Mouse (Mus musculus) liver, embryonic 11.5 days (tissue): ENCODE measurements at regions not wholly inside any gene's neighbourhood (a gene's known extent, or its start where the extent isn't known, plus 50 kb on each side); places are given as distances from the start of the nearest gene placed in this dataset.

ENCODE experiments used
- ATAC-seq: fragments of 200-750 bp; cut with Nextera tagmentation; replicated peaks from 2 replicates; pipeline ENCODE4 v1.8.0; 2017; ENCODE audit warnings: moderate number of reproducible peaks, mild to moderate bottlenecking, moderate TSS enrichment, moderate library complexity; ENCODE audit not compliant: low FRiP score
- DNase-seq: peaks from one replicate; pipeline ENCODE4 v3.0.0-alpha.2; 2017; ENCODE audit warnings: low spot score
- H3K27ac ChIP-seq: fragments of 300-500 bp; sonication (generic); 2 replicates; pipeline ENCODE4 v1.5.1; 2014; ENCODE audit warnings: mild to moderate bottlenecking, low read depth, low read length, control low read depth
- H3K27me3 ChIP-seq: fragments of 300-500 bp; sonication (generic); replicated peaks from 2 replicates; pipeline ENCODE4 v1.6.1; 2014; ENCODE audit warnings: low read length, mixed read lengths; ENCODE audit not compliant: control insufficient read depth, insufficient read depth
- H3K36me3 ChIP-seq: fragments of 300-500 bp; sonication (generic); 2 replicates; pipeline ENCODE4 v1.6.1; 2014; ENCODE audit warnings: mild to moderate bottlenecking, low read length, moderate library complexity, mixed read lengths; ENCODE audit not compliant: control insufficient read depth, insufficient read depth
- H3K4me1 ChIP-seq: fragments of 300-500 bp; sonication (generic); replicated peaks from 2 replicates; pipeline ENCODE4 v1.6.1; 2014; ENCODE audit warnings: low read length, mixed read lengths; ENCODE audit not compliant: control insufficient read depth, insufficient read depth
- H3K4me2 ChIP-seq: fragments of 300-500 bp; sonication (generic); 2 replicates; pipeline ENCODE4 v1.6.1; 2014; ENCODE audit warnings: mild to moderate bottlenecking, control low read depth, moderate library complexity
- H3K4me3 ChIP-seq: fragments of 300-500 bp; sonication (generic); 2 replicates; pipeline ENCODE4 v1.5.1; 2014; ENCODE audit warnings: low read depth, low read length, control low read depth
- H3K9ac ChIP-seq: fragments of 300-500 bp; sonication (generic); 2 replicates; pipeline ENCODE4 v1.6.1; 2014; ENCODE audit warnings: low read depth, low read length, control low read depth
- H3K9me3 ChIP-seq: fragments of 300-500 bp; sonication (generic); 2 replicates; pipeline ENCODE4 v1.6.1; 2016; ENCODE audit warnings: low read length, inconsistent platforms, mixed read lengths; ENCODE audit not compliant: control insufficient read depth
- WGBS: fragments of 180-500 bp; shearing (Covaris S2); extraction: QIAGEN DNeasy Blood & Tissue Kit; methylation state at CpG from one replicate; pipeline ENCODE4 v1.1.7; 2014; 5-methylcytosine and 5-hydroxymethylcytosine counted together

- Histone ChIP-seq H3K9me3 (no peaks in the 10 kb centered on the region), H3K4me1 (no peaks in the 10 kb centered on the region), H3K4me2 (no peak overlapping the region), H3K4me3 (no peak overlapping the region), H3K9ac (no peak overlapping the region), H3K27ac (no peak overlapping the region), H3K36me3 (no peaks in the 10 kb centered on the region), H3K27me3 (no peaks in the 10 kb centered on the region)
- WGBS, result 76% methylated on average over 3 of the region's 3 CpGs
- DNase-seq (no peak), ATAC-seq (no peak)
Measured at GRCm38 (mm10) chr10:118000591-118000990, 141.0 kb upstream of the Mdm1 start.

GRCm38 (mm10) chr10:118001501-118001900 lies 140.1 kb upstream of the Mdm1 start:
- 44% methylated on average over 4 of the region's 4 CpGs for WGBS

GRCm38 (mm10) chr10:118001971-118002370 lies 139.6 kb upstream of the Mdm1 start:
- 38% methylated on average over 7 of the region's 7 CpGs for WGBS
- no peaks in the 10 kb centered on the region for H3K9me3 ChIP-seq
- H3K27ac ChIP-seq, result no peak overlapping the region
- 0 out of 2 replicates have a peak, but pooled peaks have one; percentile 51 for ATAC-seq
- no peak overlapping the region for H3K9ac ChIP-seq
- no peak for DNase-seq
- H3K4me1 ChIP-seq, result no peaks in the 10 kb centered on the region
- no peak overlapping the region for H3K4me3 ChIP-seq
- H3K27me3 ChIP-seq, result no peaks in the 10 kb centered on the region
- H3K36me3 ChIP-seq, result no peaks in the 10 kb centered on the region
- H3K4me2 ChIP-seq, result peak overlapping the region; percentile 15

More at GRCm38 (mm10) chr10:118001501-118001900, 140.1 kb upstream of the Mdm1 start:
- DNase-seq, result no peak
- Histone ChIP-seq H3K36me3 (no peaks in the 10 kb centered on the region), H3K4me3 (no peak overlapping the region), H3K9me3 (no peaks in the 10 kb centered on the region), H3K4me1 (no peaks in the 10 kb centered on the region), H3K4me2 (peak overlapping the region; percentile 15), H3K27me3 (no peaks in the 10 kb centered on the region), H3K9ac (no peak overlapping the region), H3K27ac (no peak overlapping the region)
- ATAC-seq, result no peak

- no peaks in the 10 kb centered on the region for H3K4me1 ChIP-seq
- no peaks in the 10 kb centered on the region for H3K36me3 ChIP-seq
- no peak for DNase-seq
- H3K4me2 ChIP-seq, result no peak overlapping the region
- H3K9me3 ChIP-seq, result no peaks in the 10 kb centered on the region
- no peak overlapping the region for H3K27ac ChIP-seq
- H3K4me3 ChIP-seq, result no peak overlapping the region
- no peak overlapping the region for H3K9ac ChIP-seq
- WGBS, result 85% methylated on average over 4 of the region's 4 CpGs
- H3K27me3 ChIP-seq, result no peaks in the 10 kb centered on the region
- no peak for ATAC-seq
Measured at GRCm38 (mm10) chr10:118002559-118002958, 139.1 kb upstream of the Mdm1 start.

GRCm38 (mm10) chr10:118003179-118003578 lies 138.4 kb upstream of the Mdm1 start:
- ATAC-seq (no peak), DNase-seq (no peak)
- no peaks in the 10 kb centered on the region for H3K36me3 ChIP-seq
- no peak overlapping the region for H3K9ac ChIP-seq
- H3K4me1 ChIP-seq, result no peaks in the 10 kb centered on the region
- no peak overlapping the region for H3K4me2 ChIP-seq
- no peaks in the 10 kb centered on the region for H3K27me3 ChIP-seq
- WGBS, result 83% methylated on average over 10 of the region's 10 CpGs
- H3K4me3 ChIP-seq, result no peak overlapping the region
- no peak overlapping the region for H3K27ac ChIP-seq
- no peaks in the 10 kb centered on the region for H3K9me3 ChIP-seq

- H3K9me3 ChIP-seq, result no peaks in the 10 kb centered on the region
Measured at GRCm38 (mm10) chr10:118003739-118004361, 137.8 kb upstream of the Mdm1 start.

GRCm38 (mm10) chr10:118004362-118004958 lies 137.2 kb upstream of the Mdm1 start:
- Histone ChIP-seq H3K4me1 (no peaks in the 10 kb centered on the region), H3K27me3 (no peaks in the 10 kb centered on the region), H3K9ac (no peak overlapping the region), H3K27ac (no peak overlapping the region), H3K4me2 (no peak overlapping the region), H3K4me3 (no peak overlapping the region), H3K36me3 (no peaks in the 10 kb centered on the region), H3K9me3 (no peaks in the 10 kb centered on the region)
- DNase-seq, result no peak
- 53% methylated on average over 8 of the region's 8 CpGs for WGBS
- ATAC-seq, result no peak

More at GRCm38 (mm10) chr10:118003739-118004361, 137.8 kb upstream of the Mdm1 start:
- DNase-seq (no peak), ATAC-seq (no peak)
- no peak overlapping the region for H3K4me2 ChIP-seq
- 59% methylated on average over 16 of the region's 16 CpGs for WGBS
- H3K4me3 ChIP-seq, result no peak overlapping the region
- no peaks in the 10 kb centered on the region for H3K27me3 ChIP-seq
- H3K27ac ChIP-seq, result no peak overlapping the region
- no peaks in the 10 kb centered on the region for H3K4me1 ChIP-seq
- no peak overlapping the region for H3K9ac ChIP-seq
- no peaks in the 10 kb centered on the region for H3K36me3 ChIP-seq

GRCm38 (mm10) chr10:118006827-118007550 lies 134.6 kb upstream of the Mdm1 start:
- Histone ChIP-seq H3K4me2 (no peak overlapping the region), H3K9ac (no peak overlapping the region), H3K36me3 (no peaks in the 10 kb centered on the region), H3K4me1 (no peaks in the 10 kb centered on the region), H3K27ac (no peak overlapping the region), H3K9me3 (no peaks in the 10 kb centered on the region), H3K27me3 (no peaks in the 10 kb centered on the region), H3K4me3 (no peak overlapping the region)
- no peak for ATAC-seq
- WGBS, result 57% methylated on average over 14 of the region's 14 CpGs
- no peak for DNase-seq
